Mouse (Mus musculus): Measurements from ENCODE around the gene Gm26992.
"Not testable (repeated sequence)": the region's sequence is repeated elsewhere in the genome, so short reads cannot be mapped to it uniquely, and the experiment has no call there.

Gm26992 gene

DNA sequence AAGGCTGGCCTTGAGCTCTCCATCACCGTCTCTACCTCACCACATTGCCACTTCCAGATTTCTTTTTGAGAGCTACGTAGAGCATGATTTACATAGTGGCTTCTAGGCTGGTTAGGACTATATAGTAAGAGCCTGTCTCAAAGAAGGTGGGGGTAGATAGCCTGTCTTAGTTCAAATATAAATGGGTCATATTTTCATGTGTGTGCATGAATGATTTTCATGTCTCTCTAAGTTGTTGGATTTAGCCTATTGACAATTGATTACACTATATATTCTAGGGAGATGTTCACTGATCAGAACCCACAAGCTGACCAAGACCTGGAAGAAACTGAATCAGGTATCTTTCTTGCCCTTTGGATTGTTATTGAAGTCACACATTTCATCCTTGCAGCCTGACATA, at the start of gene Gm26992:
TSS of gene Gm26992 (plus strand) at position 301 of the 400 bp plus-strand sequence.
- no peak for DNase-seq

DNA sequence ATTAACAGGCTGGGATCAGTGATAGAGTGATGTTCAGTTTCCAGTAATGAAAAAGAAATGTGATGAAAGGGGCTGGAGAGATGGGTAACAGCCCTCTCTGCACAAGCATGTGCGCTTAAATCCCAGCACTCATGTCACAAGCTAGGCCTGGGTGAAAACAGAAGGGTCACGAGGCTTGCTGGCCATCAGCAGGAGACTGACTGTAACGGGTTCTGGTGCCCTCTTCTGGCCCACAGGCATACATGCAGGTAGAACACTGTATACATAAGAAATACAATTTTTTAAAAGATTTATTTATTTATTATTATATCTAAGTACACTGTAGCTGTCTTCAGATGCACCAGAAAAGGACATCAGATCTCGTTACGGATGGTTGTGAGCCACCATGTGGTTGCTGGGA, 47.6 kb upstream of the Gm26992 start:
- peak in 1 of 2 experiments; percentile 34 for DNase-seq

DNA sequence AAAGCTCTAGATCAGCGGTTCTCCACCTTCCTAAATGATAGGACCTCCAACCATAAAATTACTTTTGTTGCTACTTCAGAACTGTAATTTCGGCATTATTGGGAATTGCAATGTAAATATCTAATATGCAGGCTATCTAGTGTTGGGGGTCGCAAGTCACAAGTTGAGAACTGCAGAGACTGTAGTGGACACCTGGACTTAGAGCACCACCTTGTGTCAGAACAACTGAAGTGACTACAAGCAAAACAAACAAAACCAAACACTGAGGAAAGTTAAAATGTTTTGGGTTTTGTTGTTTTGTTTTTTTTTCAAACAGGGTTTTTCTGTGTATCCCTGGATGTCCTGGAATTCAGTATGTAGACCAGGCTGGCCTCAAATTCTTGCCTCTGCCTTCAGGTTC, 37.3 kb upstream of the Gm26992 start:
- DNase-seq, result no peak

- no peak for DNase-seq
These were observed 33.7 kb upstream of the Gm26992 start for GRCm38 (mm10) chrX:103388131-103388530.

- no peak for DNase-seq
These were observed 28.0 kb upstream of the Gm26992 start for GRCm38 (mm10) chrX:103393841-103394240.

DNA sequence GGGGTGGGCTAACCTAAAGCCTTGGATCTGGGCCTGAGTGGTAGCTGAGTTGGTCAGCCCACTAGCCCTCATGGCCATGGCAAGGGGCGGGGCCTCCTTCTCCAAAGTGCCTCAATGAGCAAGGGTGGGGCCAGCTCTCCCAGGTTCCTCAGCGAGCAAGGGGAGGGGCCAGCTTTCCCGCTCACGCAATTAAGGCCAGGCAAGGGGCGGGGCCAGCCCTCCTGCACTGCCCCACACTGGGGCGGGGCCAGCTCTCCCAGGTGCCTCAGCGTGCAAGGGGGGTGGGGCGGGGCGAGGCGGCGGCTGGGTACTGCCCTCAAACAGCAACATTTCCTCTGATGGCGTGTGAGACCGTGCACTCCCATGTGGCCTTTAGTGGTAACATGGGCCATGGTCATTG, 16.8 kb upstream of the Gm26992 start:
- no peak for DNase-seq

GRCm38 (mm10) chrX:103414167-103414566, 7.6 kb upstream of the Gm26992 start, which contains the start of gene Tsx:
Tsx (plus strand) TSS chrX:103414467.
- no peak for DNase-seq

- peak; percentile 5 to 12 for DNase-seq
These were observed 5.9 kb downstream of the Gm26992 start for GRCm38 (mm10) chrX:103427677-103428076.

DNA sequence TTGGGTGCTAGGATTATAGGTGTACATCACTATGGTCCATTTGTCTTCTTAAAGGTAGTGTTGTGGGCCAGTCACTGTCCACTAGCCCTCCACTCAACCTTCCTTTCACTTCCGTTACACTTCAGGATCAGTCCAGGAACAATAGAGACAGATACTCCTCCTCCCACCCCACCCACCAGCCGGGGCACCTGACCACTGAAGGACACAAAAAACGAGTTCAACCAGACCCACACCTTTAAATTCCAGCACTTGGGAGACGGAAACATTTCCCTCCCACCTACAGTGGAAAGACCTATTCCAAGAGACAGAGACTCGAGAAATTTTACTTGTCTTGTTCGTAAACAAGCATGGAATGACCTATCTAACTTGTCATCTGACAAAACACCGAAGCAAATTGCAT, 10.5 kb downstream of the Gm26992 start:
- no peak for DNase-seq

DNA sequence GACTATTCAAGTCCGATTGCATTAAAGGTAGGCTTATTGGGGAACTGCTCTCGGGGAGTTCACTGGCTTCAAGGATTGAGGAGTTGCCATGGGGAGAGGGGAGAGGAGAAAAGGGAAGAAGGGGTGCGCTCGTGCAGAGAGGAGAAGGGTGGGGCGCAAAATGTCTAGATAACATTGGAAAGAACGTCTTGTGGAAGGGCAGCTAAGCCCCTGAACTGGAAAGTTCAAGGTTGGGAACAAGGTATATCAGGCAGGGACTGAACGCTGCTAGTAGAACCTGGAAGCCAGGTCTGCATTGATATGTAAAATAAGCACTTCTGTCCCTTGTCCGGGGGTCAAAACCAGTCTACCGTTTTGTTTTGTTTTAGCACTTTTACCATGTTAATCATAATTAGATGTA, 16.2 kb downstream of the Gm26992 start:
- DNase-seq, result no peak

GRCm38 (mm10) chrX:103440803-103441202, 19.0 kb downstream of the Gm26992 start:
- peak; percentile 13 to 56 for DNase-seq

GRCm38 (mm10) chrX:103443755-103444154, 21.9 kb downstream of the Gm26992 start:
- DNase-seq, result peak; percentile 7 to 46

DNA sequence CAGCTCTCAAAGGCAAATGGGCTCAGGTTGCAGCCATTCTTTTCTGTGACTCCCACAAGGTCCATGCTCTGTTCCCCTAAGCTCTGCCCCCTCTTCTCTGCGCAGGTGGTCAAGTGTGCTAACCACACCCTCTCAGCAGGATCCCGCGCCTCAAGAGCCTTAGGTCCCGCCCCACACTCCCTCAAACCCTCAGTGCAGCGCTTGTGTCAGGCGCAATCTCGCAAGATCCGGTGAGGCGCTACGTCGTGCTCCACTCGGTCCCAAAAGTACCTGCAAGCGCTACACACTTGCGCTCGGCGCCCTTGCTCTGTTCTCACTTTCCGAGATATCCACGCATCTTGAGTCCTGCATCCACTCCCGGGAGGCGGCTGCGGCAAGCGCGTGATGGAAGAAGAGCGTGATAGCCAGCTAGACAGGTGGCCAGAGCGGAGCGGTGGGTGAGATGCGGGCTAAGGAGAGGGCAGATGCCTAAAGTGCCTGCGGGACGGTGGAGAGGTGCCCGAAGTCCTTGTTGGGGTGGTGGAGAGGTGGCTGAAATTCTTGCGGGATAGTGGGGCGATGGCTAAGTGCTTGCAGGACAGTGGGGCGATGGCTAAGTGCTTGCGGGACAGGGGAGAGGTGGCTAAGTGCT, 25.8 kb downstream of the Gm26992 start:
- DNase-seq, result peak; percentile 25 to 48

DNA sequence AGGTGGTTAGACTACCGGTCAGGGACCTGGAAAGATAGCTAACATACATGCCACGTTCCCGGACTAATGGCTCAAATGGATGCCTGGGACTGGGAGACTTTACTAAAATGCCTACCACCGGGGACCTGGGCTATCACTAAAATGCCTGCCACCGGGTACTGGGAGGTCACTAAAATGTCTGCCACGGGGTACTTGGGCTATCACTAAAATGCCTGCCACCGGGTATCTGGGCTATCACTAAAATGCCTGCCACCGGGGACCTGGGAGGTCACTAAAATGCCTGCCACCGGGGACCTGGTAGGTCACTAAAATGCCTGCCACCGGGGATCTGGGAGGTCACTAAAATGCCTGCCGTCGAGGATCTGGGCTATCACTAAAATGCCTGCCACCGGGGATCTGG, 26.6 kb downstream of the Gm26992 start:
- DNase-seq, result not testable (repeated sequence)

DNA sequence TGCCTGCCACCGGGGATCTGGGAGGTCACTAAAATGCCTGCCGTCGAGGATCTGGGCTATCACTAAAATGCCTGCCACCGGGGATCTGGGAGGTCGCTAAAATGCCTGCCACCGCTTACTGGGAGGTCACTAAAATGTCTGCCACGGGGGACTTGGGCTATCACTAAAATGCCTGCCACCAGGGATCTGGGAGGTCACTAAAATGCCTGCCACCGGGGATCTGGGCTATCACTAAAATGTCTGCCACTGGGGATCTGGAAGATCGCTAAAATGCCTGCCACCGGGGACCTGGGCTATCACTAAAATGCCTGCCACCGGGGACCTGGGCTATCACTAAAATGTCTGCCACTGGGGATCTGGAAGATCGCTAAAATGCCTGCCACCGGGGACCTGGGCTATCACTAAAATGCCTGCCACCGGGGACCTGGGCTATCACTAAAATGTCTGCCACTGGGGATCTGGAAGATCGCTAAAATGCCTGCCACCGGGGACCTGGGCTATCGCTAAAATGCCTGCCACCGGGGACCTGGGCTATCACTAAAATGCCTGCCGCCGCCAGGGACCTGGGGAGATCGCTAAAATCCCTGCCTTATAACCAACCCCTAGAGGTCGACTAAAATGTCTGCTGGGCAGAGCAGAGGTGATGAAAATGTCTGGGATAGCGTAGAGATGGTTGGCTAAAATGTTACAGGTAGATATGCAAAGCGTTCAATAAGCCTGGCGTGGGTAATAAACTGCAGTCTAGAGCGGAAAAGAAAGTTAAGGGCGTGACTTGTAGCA, 27.3 kb downstream of the Gm26992 start:
- DNase-seq, result not testable (repeated sequence)

GRCm38 (mm10) chrX:103452815-103453214, 31.0 kb downstream of the Gm26992 start:
- DNase-seq, result no peak

DNA sequence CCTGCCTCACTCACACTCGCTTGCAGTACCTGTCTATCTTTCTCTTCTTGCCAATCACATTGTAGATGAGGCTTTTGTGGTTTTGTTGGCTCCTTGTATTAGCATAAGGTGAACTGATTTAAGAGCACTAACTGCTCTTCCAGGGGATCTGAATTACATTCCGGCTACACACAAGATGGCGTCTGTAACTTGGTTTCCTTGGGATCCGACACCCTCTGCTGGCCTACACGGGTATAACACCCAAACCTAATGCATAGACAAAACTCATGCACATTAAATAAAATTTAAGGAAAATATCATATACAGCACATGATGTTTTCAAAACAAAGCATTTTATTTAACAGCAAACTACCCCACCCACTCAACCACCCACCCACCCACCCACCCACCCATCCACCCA, 38.2 kb downstream of the Gm26992 start:
- DNase-seq, result peak in 1 of 2 experiments; percentile 11

- no peak for DNase-seq
These were observed 47.2 kb downstream of the Gm26992 start for GRCm38 (mm10) chrX:103468998-103469397.

GRCm38 (mm10) chrX:103472346-103472745, 50.5 kb downstream of the Gm26992 start:
- no peak for DNase-seq

DNA sequence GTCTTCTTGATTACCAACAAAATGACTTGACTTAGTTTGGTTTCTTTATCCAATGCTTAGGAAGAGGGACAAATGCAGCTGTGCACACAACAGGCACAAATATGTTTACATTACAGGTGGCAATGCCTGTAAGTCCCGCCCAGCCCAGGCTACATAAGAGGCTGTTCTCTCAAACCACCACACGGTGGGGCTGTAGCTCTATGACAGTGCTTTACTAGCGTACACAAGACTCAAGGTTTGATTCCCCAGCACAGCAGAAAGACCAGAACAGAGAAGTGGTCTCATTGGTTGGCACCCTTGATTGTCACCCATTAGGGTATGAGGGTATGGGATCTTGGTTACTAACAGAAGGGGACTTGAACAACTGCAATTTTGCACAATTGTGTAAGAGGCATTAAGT, 55.7 kb downstream of the Gm26992 start:
- DNase-seq, result peak; percentile 57 to 76

DNA sequence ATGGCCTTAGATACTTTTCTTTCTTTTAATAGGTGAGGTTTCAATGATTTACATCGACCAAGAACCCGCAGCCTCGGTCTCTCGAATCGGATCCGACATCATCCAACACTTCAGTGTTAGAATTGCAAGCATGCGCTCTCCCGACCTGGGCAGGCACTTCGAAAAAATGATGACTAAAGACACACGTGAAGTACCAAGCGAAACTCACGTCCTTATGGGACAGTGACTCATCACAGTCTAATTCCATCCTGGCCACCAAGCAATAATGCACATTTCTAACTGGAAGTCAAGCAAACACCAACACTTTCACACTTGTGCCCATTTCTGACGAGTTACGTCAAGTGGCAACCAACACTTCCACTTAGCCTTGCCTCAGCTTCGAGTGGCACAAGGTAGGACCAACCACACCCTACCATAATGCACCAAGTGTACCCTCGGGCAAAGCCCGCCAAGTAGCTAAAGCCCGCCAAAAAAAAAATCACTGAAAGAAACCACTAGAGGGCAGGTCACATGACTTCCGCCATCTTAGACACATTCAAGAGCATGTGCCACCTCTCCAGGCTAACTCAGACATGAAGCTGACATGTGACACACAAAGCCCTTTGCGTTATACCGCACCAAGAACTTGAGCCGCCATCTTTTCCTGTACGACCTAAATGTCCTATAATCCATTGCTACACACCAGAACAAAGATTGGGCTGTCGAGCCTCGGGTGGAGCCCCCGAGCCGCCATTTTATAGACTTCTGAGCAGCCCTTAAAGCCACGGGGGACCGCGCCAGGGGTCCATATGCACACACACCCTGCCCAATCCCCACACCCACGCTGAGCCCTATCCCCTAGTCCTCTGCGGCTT, 59.7 kb downstream of the Gm26992 start:
- DNase-seq, result peak in 1 of 2 experiments; percentile 70

DNA sequence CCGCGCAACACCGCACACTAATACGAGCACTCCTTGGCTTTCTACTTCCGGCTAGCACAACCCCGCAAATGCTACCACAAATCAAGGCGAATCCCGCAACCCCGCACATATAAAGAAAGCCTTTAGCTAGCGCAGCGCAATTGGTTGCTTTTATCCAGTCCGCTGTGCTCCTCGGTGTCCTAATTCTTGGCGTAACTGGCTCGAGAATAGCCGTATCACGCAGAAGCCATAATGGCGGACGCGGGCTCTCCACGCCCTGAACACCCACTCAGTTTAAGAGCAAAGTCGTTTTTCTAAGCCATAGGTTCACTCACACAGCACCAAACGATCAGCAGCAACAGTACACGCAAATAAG, 60.3 kb downstream of the Gm26992 start:
- DNase-seq, result no peak

DNA sequence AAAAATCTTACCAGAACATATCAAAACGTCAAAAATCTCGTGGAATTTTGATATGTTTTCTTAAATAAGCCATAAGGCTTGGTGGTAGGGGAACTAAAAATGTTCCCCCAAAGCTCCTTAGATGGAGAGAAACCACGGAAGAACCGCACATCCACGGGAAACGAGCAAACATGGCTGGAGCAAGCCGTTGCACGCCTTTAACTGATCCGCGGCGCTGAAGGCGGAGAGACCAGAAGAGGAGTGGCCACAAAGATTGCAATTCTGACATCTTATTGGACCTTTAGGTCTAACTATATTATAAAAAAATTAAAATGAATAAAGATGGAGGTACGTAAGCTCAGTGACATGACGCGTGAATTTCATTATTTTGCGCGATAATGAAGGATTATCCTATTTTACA, 61.2 kb downstream of the Gm26992 start:
- DNase-seq, result peak in 1 of 2 experiments; percentile 66

Data from kidney, postnatal 36 days (tissue).